In the genomic region with DNA sequence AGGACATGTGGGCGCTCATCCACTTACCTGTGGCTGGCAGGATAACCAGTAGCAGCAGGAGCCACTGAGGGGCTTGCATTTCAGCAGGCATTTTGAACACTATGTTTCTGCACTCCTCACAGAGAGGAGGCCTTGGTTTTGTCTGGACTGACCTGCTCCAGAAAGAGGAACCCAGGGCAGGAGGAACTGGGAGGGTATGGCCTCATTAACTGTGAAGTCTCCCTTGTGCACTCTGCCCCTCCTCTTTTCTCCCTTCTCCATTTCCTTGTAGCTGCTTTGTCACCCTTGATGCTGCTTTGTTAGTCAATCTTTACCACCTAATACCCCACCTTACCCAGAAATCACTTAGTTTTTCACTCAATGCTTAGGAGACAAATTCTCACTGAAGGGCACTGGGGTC, we compare ENCODE assay signal across 11 mouse cellular contexts. TPM values are rescaled to one million over a fixed set of nuclear protein-coding genes. Genes with fewer than 3 reads are reported as not detected.
DNase-seq lines count a peak whose midpoint lies in the region; ATAC-seq and TF ChIP-seq lines count a peak whose summit lies in the region.
"Had no signal": no experiment of that assay in that cellular context is flagged by ENCODE, and none has a peak within 500 bp of the region (broad histone marks: within the 10 kb centered on the region; RNA-seq: fewer than 3 reads in every experiment).

A gene (minus strand): TSS at position 192 of the 400 bp plus-strand sequence.

- DNase-seq in kidney, adult 2 months: no peak
- no peak for DNase-seq in kidney, adult 11 months
- DNase-seq in 416B (ENCODE audit: low read depth): peak; percentile 79
- DNase-seq in ZHBTc4 (ENCODE audit: low read depth, low spot score): peak; percentile 23
- DNase-seq in liver, embryonic 14.5 days (ENCODE audit: low read depth in 3 of 3, low spot score in 3 of 3): no peak
- DNase-seq in forebrain, embryonic 10.5 days (ENCODE audit: extremely low spot score, low spot score): no peak
- DNase-seq in gastrocnemius, adult 8-10 months (ENCODE audit: low spot score in 2 of 2): no peak
- no peak for DNase-seq in gastrocnemius, postnatal 14 days
- DNase-seq: cerebellum, postnatal 25 days had no signal

- no peak within 1 kb of the TSS for H3K4me2 ChIP-seq in liver, embryonic 14.5 days (ENCODE audit: low read depth)
- H3K4me2 ChIP-seq: forebrain, embryonic 12.5 days; midbrain, embryonic 12.5 days had no signal

- no peak for TF ChIP-seq EP300 in liver, embryonic 14.5 days (IDR thresholded peaks at IDR 0.05; ENCODE audit: low read depth)

- H3K4me3 ChIP-seq in kidney, adult 2 months (ENCODE audit: insufficient read depth, low read depth, low read length): no peak within 1 kb of the TSS
- H3K4me3 ChIP-seq in liver, embryonic 14.5 days (ENCODE audit: insufficient read depth in 1 of 2, low read depth in 2 of 2, low read length in 2 of 2): no peak within 1 kb of the TSS
- H3K4me3 ChIP-seq in forebrain, embryonic 10.5 days: no peak within 1 kb of the TSS
- H3K4me3 ChIP-seq: forebrain, embryonic 12.5 days; midbrain, embryonic 12.5 days had no signal

- no peak for TF ChIP-seq CTCF in kidney, adult 2 months (conservative IDR thresholded peaks at IDR 0.05; ENCODE audit: insufficient read depth, insufficient read length, low read depth, low read length)
- no peak for TF ChIP-seq CTCF in liver, embryonic 14.5 days (IDR thresholded peaks at IDR 0.05; ENCODE audit: low read depth)

- TF ChIP-seq POLR2A in kidney, adult 2 months (IDR thresholded peaks at IDR 0.05; ENCODE audit: low read depth, low read length): no peak

- H3K4me1 ChIP-seq in kidney, adult 2 months (ENCODE audit: control insufficient read depth, insufficient read depth, low read length): no peaks in the 10 kb centered on the region
- H3K4me1 ChIP-seq in liver, embryonic 14.5 days (replicated peaks; ENCODE audit: control insufficient read depth in 2 of 2, insufficient read depth in 2 of 2, low read length in 1 of 2): no peaks in the 10 kb centered on the region
- H3K4me1 ChIP-seq in forebrain, embryonic 10.5 days: no peaks in the 10 kb centered on the region
- H3K4me1 ChIP-seq: forebrain, embryonic 12.5 days; midbrain, embryonic 12.5 days had no signal

- intact Hi-C loops in gastrocnemius, postnatal 14 days (cut with DNase I; ENCODE audit: low total_unique reads): no loop called here

- WGBS in kidney, adult 2 months: 100% methylated on average over 1 of the region's 1 CpGs
- WGBS in liver, embryonic 14.5 days (ENCODE audit: insufficient replicate concordance): 50% methylated on average over 1 of the region's 1 CpGs
- 91% methylated on average over 1 of the region's 1 CpGs for WGBS in forebrain, embryonic 10.5 days

- H3K36me3 ChIP-seq in kidney, adult 2 months (ENCODE audit: control insufficient read depth, insufficient read depth, low read length): no peaks in the 10 kb centered on the region
- no peaks in the 10 kb centered on the region for H3K36me3 ChIP-seq in liver, embryonic 14.5 days (replicated peaks; ENCODE audit: control insufficient read depth, insufficient read depth, low read depth)
- peaks cover 52% of the 10 kb centered on the region for H3K36me3 ChIP-seq in forebrain, embryonic 10.5 days (replicated peaks)

- no peaks in the 10 kb centered on the region for H3K9me3 ChIP-seq in liver, embryonic 14.5 days (ENCODE audit: control insufficient read depth, low read length)
- H3K9me3 ChIP-seq in forebrain, embryonic 10.5 days: no peaks in the 10 kb centered on the region
- H3K9me3 ChIP-seq: forebrain, embryonic 12.5 days; midbrain, embryonic 12.5 days had no signal

- ATAC-seq in liver, embryonic 14.5 days (ENCODE audit: insufficient read depth): no peak

- H3K9ac ChIP-seq in liver, embryonic 14.5 days (replicated peaks): no peak within 1 kb of the TSS
- H3K9ac ChIP-seq: forebrain, embryonic 12.5 days; midbrain, embryonic 12.5 days had no signal

- no peaks in the 10 kb centered on the region for H3K27me3 ChIP-seq in kidney, adult 2 months (replicated peaks; ENCODE audit: control insufficient read depth, insufficient read depth, low read length)
- no peaks in the 10 kb centered on the region for H3K27me3 ChIP-seq in liver, embryonic 14.5 days (ENCODE audit: control insufficient read depth, insufficient read depth, low read length)
- H3K27me3 ChIP-seq in forebrain, embryonic 10.5 days (ENCODE audit: poor library complexity, severe bottlenecking): no peaks in the 10 kb centered on the region
- H3K27me3 ChIP-seq: forebrain, embryonic 12.5 days; midbrain, embryonic 12.5 days had no signal

- no peak within 1 kb of the TSS for H3K27ac ChIP-seq in kidney, adult 2 months (ENCODE audit: insufficient read depth, low read depth, low read length)
- no peak within 1 kb of the TSS for H3K27ac ChIP-seq in liver, embryonic 14.5 days
- no peak within 1 kb of the TSS for H3K27ac ChIP-seq in forebrain, embryonic 10.5 days
- H3K27ac ChIP-seq: forebrain, embryonic 12.5 days; midbrain, embryonic 12.5 days had no signal

RNA-seq across cellular contexts. Expression of the gene that starts here (rescaled TPM):
- 8.6 and 11.0 TPM in 2 replicates for polyA plus RNA-seq in kidney, adult 2 months (2012; rRNA removed)
- 16.9 and 19.9 TPM in 2 replicates for polyA plus RNA-seq in liver, embryonic 14.5 days (2012; rRNA removed)
- 20.6 and 22.7 TPM in 2 replicates for polyA plus RNA-seq in liver, embryonic 14.5 days (2014; fragmentation: Nextera tagmentation; extraction: Ambion mirVana)
- 2.9 and 4.1 TPM in 2 replicates for polyA plus RNA-seq in forebrain, embryonic 10.5 days (2016; fragmentation: Nextera tagmentation; extraction: Ambion mirVana)
- 1 to 10 TPM; 1.3 to 4.5 (median 2.1) TPM for total RNA-seq in gastrocnemius, adult 8-10 months (2022)
- 1 to 10 TPM; 4.3 to 4.4 TPM for total RNA-seq in gastrocnemius, postnatal 14 days (2021)

Comparison
In these comparisons a context has a peak if more than half of its experiments do, and no peak if none do; other contexts are left out.
1. DNase-seq: peak in 416B (single experiment) and ZHBTc4 (single experiment); none in kidney, adult 2 months (single experiment), kidney, adult 11 months (single experiment), liver, embryonic 14.5 days (0 of 3), forebrain, embryonic 10.5 days (single experiment), gastrocnemius, adult 8-10 months (0 of 2) and gastrocnemius, postnatal 14 days (single experiment).